Mouse (Mus musculus) neural tube, embryonic 15.5 days (tissue): ENCODE data around the gene Maml3. TPM values are rescaled to one million over a fixed set of nuclear protein-coding genes. Genes with fewer than 3 reads are reported as not detected.
A peak's percentile ranks its signal among the peaks of the same experiment; 100 is the strongest.

ENCODE experiments used
- ATAC-seq: fragments of 200-750 bp; cut with Nextera tagmentation; 2 replicates; pipeline ENCODE4 v1.8.0; 2017; ENCODE audit warnings: mild to moderate bottlenecking, moderate TSS enrichment, moderate library complexity; ENCODE audit not compliant: low FRiP score
- H3K27ac ChIP-seq: fragments of 300-500 bp; sonication (generic); replicated peaks from 2 replicates; pipeline ENCODE4 v1.5.1; 2015; ENCODE audit warnings: mild to moderate bottlenecking, inconsistent platforms
- H3K27me3 ChIP-seq: fragments of 300-500 bp; sonication (generic); replicated peaks from 2 replicates; pipeline ENCODE4 v1.6.1; 2015; ENCODE audit warnings: inconsistent platforms
- H3K36me3 ChIP-seq: fragments of 300-500 bp; sonication (generic); 2 replicates; pipeline ENCODE4 v1.6.1; 2015; ENCODE audit warnings: inconsistent platforms
- H3K4me1 ChIP-seq: fragments of 300-500 bp; sonication (generic); 2 replicates; pipeline ENCODE4 v1.6.1; 2015; ENCODE audit warnings: inconsistent platforms
- H3K4me2 ChIP-seq: fragments of 300-500 bp; sonication (generic); 2 replicates; pipeline ENCODE4 v1.6.1; 2015; ENCODE audit warnings: inconsistent platforms, mild to moderate bottlenecking, moderate library complexity
- H3K4me3 ChIP-seq: fragments of 300-500 bp; sonication (generic); replicated peaks from 2 replicates; pipeline ENCODE4 v1.5.1; 2015; ENCODE audit warnings: mild to moderate bottlenecking, inconsistent platforms
- H3K9ac ChIP-seq: fragments of 300-500 bp; sonication (generic); replicated peaks from 2 replicates; pipeline ENCODE4 v1.6.1; 2015; ENCODE audit warnings: mild to moderate bottlenecking, inconsistent platforms
- H3K9me3 ChIP-seq: fragments of 300-500 bp; sonication (generic); replicated peaks from 2 replicates; pipeline ENCODE4 v1.6.1; 2016; ENCODE audit warnings: inconsistent platforms
- WGBS: fragments of 180-500 bp; shearing (Covaris S2); methylation state at CpG from one replicate; pipeline ENCODE4 v1.1.7; 2015; ENCODE audit warnings: mixed read lengths; 5-methylcytosine and 5-hydroxymethylcytosine counted together
- polyA plus RNA-seq: library from polyadenylated mRNA; unstranded; fragments of >200 nt; fragmentation: Nextera tagmentation; extraction: Ambion mirVana; gene quantifications from 2 replicates; pipeline ENCODE4 v1.2.1, GENCODE M21; 2015

The Maml3 gene
- polyA plus RNA-seq, 1 experiment from 2014 or later = 7.6 TPM

DNA sequence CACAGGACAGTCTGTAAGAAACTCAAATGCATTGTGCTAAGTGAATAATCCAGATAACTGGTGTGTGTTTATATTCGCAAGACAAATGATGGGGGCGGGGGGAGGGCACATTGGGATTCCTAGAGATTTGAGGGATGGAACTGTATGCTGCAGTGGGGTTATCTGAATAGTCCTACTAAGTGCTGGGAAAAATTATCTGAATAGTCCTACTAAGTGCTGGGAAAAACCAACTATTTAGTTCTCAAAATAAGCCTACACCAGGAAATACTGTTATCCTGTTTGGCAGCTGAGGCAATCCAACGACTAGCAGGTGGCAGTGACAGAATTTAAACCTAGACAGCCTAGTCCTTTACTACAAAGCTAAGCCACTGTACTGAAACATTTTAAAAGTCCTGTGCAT is 62.2 kb downstream of the Maml3 start:
- 87% methylated on average over 3 of the region's 3 CpGs for WGBS

DNA sequence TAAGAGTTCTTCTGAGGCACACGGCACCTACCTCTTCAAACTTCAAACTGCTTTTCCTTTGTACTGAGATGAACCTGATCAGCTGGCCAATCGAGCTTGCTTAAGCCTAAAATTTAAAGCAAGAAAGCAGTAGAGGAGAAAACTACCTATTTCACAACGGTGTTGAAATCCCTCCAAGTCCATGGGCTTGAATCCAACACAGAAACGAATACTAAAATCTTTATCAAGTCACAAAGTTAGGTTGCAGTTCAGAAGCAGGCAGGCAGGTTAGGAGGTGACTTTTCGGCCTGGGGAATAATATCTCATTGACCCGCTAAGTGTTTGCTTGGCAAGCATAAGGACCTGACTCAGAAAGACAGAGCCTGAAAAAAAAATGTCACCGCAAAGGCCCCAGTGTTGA is 64.9 kb downstream of the Maml3 start:
- Histone ChIP-seq H3K4me2 (no peak overlapping the region), H3K9ac (no peak overlapping the region), H3K4me1 (peaks cover 28% of the 10 kb centered on the region), H3K36me3 (no peaks in the 10 kb centered on the region), H3K9me3 (no peaks in the 10 kb centered on the region), H3K4me3 (no peak overlapping the region), H3K27me3 (no peaks in the 10 kb centered on the region), H3K27ac (no peak overlapping the region)
- 85% methylated on average over 7 of the region's 7 CpGs for WGBS
- no peak for ATAC-seq

More for the DNA sequence above, 62.2 kb downstream of the Maml3 start:
- no peak overlapping the region for H3K4me3 ChIP-seq
- no peak for ATAC-seq
- no peak overlapping the region for H3K9ac ChIP-seq
- H3K4me2 ChIP-seq = no peak overlapping the region
- H3K27ac ChIP-seq = no peak overlapping the region
- H3K9me3 ChIP-seq = no peaks in the 10 kb centered on the region
- peaks cover 51% of the 10 kb centered on the region for H3K4me1 ChIP-seq
- H3K36me3 ChIP-seq = no peaks in the 10 kb centered on the region
- H3K27me3 ChIP-seq = no peaks in the 10 kb centered on the region

DNA sequence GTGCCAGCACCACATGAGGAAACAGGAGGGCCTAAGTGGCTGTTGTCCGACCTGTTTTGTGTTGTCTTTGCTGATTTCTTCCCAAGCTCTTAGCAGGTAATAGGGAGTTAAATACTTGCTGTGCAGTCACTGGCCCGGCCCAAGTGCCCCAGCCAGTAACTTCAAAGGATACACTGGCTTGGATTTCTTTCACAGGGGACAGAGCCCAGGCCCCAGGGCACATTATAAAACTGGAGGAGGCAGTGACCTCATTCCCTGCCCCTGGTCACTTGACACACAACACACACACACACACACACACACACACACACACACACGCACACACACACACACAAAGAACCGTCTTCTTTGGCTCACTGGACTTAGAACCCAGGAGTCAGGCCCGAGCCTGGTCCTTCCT is 67.6 kb downstream of the Maml3 start:
- no peaks in the 10 kb centered on the region for H3K9me3 ChIP-seq
- no peak overlapping the region for H3K9ac ChIP-seq
- ATAC-seq = no peak
- no peaks in the 10 kb centered on the region for H3K36me3 ChIP-seq
- H3K27ac ChIP-seq = no peak overlapping the region
- H3K4me3 ChIP-seq = no peak overlapping the region
- H3K4me1 ChIP-seq = peaks cover 22% of the 10 kb centered on the region
- H3K4me2 ChIP-seq = no peak overlapping the region
- no peaks in the 10 kb centered on the region for H3K27me3 ChIP-seq
- 47% methylated on average over 5 of the region's 5 CpGs for WGBS

DNA sequence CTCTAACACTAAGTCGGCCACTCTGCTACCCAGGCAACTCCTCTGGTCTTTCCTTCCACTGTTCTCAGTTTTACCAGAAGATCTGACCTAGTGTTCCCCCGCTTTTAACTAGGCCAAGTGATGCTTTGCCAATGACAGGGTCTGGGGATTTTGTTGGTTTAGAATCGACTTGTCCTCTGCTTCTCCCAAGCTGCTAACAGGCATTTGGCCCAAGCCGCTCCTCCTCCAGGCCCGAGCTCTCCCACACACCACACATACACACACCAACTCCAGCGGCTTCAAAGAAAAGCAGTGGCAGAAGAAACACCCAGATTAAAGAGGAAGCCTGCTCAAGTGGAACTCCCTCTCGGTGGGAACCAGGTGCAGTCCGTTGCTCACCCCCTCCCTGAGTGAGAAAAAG is 69.5 kb downstream of the Maml3 start:
- no peak overlapping the region for H3K4me2 ChIP-seq
- H3K9me3 ChIP-seq = no peaks in the 10 kb centered on the region
- H3K27ac ChIP-seq = no peak overlapping the region
- no peaks in the 10 kb centered on the region for H3K36me3 ChIP-seq
- ATAC-seq = no peak
- H3K27me3 ChIP-seq = no peaks in the 10 kb centered on the region
- 45% methylated on average over 8 of the region's 8 CpGs for WGBS
- H3K4me3 ChIP-seq = no peak overlapping the region
- no peak overlapping the region for H3K9ac ChIP-seq
- peaks cover 19% of the 10 kb centered on the region for H3K4me1 ChIP-seq

DNA sequence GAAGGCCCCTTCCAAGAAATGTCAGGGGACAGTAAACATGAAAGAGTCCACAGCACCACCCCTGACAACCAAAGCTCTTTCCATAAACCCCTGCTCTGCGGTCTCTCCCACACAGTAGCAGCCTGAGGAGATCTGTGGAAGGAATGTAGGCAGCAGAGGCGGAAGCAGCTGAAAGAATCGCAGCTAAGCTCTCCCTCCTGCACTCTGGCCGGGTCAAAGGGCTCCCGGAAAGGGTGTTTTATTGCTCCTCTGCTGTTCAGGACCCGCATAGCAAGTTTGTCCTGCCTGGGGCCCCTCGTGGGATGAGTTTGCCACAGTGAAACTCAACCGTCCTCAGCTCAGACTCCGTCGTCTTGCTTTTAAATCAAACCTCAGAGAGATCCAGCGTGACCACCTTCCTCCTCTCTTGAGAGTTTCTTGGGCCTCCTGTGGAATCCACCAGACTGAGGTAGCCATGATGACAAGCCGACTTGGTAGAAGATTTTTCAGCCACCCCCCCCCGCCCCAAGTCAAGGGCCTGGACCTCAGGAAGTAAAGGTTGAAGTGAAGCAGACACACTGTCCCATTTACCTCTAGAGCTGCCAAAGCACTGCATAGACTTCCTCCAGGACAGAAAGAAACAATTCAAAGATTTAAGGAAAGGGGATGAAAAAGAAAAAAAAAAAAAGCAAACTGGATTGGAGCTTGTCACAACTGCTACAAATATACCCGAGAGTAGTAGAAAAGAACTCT is 70.9 kb downstream of the Maml3 start:
- ATAC-seq = no peak
- Histone ChIP-seq H3K27me3 (no peaks in the 10 kb centered on the region), H3K9ac (no peak overlapping the region), H3K4me2 (peak overlapping the region; percentile 9; the same call in 1 of the 2 replicates), H3K4me3 (no peak overlapping the region), H3K36me3 (no peaks in the 10 kb centered on the region), H3K4me1 (peaks cover 21% of the 10 kb centered on the region), H3K27ac (peak overlapping the region; percentile 45; the same call in 1 of the 2 replicates), H3K9me3 (no peaks in the 10 kb centered on the region)
- WGBS = 26% methylated on average over 14 of the region's 14 CpGs

DNA sequence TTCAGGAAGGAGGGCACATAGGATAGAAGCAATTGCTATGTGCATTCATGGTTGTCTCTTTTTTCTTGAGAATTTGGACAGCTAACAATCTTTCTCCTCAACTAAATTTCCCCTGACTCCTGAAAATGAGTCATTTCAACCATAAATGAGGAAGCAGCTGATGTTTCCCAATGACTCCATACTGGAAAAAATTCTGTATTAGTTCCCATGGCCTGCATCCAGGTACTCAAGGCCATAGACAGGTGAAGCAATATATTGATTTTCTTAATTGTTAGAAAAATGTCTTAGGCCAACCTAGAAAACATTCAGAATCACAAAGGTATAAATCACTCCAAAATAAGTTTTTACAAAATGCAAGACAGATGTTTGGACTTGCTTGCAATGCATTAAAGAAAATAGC is 73.5 kb downstream of the Maml3 start:
- Histone ChIP-seq H3K4me1 (peaks cover 21% of the 10 kb centered on the region), H3K9ac (no peak overlapping the region), H3K36me3 (no peaks in the 10 kb centered on the region), H3K27ac (no peak overlapping the region), H3K4me2 (no peak overlapping the region), H3K4me3 (no peak overlapping the region), H3K27me3 (no peaks in the 10 kb centered on the region), H3K9me3 (no peaks in the 10 kb centered on the region)
- ATAC-seq = no peak

DNA sequence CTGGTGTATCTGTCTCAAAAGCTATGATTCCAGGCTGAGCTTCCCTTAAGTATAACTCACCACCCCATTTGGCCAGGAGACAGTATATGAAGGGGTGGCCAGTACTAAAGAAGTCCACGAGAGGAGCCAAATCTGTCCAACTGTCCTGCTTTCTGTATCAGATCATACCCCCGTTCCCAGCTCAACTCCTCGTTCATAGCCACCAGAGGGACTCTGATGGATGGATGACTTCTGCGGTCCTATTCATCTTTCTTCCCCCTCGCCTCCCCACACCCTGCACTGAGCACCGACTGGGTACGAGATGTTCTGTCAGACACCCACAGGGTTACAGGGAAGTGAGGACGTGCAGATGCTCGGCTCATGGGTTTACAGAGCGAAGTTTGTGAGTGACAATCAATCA is 74.8 kb downstream of the Maml3 start:
- Histone ChIP-seq H3K27ac (peak overlapping the region; percentile 41), H3K4me3 (no peak overlapping the region), H3K9me3 (no peaks in the 10 kb centered on the region), H3K36me3 (no peaks in the 10 kb centered on the region), H3K4me1 (peaks cover 17% of the 10 kb centered on the region), H3K4me2 (peak overlapping the region; percentile 30), H3K9ac (no peak overlapping the region), H3K27me3 (no peaks in the 10 kb centered on the region)
- ATAC-seq = no peak
- WGBS = 67% methylated on average over 10 of the region's 10 CpGs

DNA sequence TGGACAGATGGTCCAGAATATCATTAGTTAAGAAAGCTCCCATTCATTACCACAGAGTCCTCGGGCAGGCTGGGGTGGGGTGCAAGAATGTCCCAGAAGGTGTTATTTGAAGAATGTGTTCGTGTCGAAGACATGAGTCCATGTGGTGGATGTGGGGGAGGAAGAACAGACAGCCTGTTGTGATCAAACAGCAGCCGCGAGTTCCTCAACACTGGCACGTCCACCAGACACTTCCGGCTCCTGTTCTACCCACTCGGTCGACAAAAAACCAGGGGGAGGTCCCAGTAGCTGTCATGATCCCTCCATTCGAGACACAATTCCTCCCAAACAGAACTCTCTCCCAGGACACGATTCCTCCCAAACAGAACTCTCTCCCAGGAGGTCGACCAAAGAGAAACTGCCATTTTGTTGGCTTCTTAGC is 75.2 kb downstream of the Maml3 start:
- ATAC-seq = no peak
- H3K9me3 ChIP-seq = no peaks in the 10 kb centered on the region
- H3K27ac ChIP-seq = peak overlapping the region; percentile 41
- no peak overlapping the region for H3K9ac ChIP-seq
- H3K4me2 ChIP-seq = peak overlapping the region; percentile 30
- whole genome bisulfite sequencing = 52% methylated on average over 12 of the region's 12 CpGs
- H3K4me3 ChIP-seq = no peak overlapping the region
- H3K4me1 ChIP-seq = peaks cover 20% of the 10 kb centered on the region
- no peaks in the 10 kb centered on the region for H3K27me3 ChIP-seq
- no peaks in the 10 kb centered on the region for H3K36me3 ChIP-seq

DNA sequence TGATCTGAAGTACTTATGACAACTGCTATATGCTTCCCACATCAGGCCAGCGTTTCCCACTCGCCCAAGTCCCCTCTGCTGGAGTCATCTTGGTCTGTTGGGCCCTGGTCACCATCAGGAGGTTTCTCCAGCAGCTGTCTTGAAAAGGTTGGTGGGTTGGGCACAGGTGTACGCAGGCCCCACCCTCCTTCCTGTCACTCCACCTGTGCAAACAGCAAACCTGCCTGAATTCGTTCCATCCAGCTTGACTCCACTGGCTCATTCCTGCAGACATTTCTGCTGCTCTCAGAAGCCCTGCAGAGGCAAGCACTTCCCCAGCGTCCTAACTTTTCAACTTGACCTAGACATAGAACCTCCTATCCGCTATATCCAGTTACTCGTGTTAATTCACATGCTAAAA is 76.9 kb downstream of the Maml3 start:
- no peak for ATAC-seq
- Histone ChIP-seq H3K9me3 (no peaks in the 10 kb centered on the region), H3K9ac (no peak overlapping the region), H3K27me3 (no peaks in the 10 kb centered on the region), H3K27ac (no peak overlapping the region), H3K36me3 (no peaks in the 10 kb centered on the region), H3K4me3 (no peak overlapping the region), H3K4me1 (peaks cover 9% of the 10 kb centered on the region; the same call in 1 of the 2 replicates), H3K4me2 (no peak overlapping the region)
- WGBS = 70% methylated on average over 7 of the region's 7 CpGs

DNA sequence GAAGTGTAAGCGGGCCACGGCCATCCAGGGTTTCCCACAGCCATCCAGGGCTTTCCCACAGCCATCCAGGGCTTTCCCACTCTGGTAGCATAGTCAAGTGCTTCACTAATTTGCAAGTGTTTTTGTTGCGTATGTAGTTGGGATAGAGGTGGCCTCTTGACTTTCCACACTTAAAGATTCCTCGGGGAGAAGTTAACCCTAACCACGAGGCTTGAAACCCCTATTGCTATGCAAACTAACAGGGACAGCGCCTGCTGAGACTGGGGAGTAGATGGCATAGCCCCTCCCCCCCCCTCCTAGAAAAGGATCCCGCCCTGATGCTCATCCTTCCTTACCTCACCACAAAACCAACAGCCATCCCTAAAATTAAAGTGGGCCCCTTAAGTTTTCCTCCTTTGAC is 82.4 kb downstream of the Maml3 start:
- Histone ChIP-seq H3K36me3 (no peaks in the 10 kb centered on the region), H3K27me3 (no peaks in the 10 kb centered on the region), H3K4me3 (no peak overlapping the region), H3K9ac (no peak overlapping the region), H3K4me1 (peaks cover 7% of the 10 kb centered on the region; the same call in 1 of the 2 replicates), H3K4me2 (no peak overlapping the region), H3K9me3 (no peaks in the 10 kb centered on the region), H3K27ac (no peak overlapping the region)
- ATAC-seq = no peak
- 36% methylated on average over 7 of the region's 7 CpGs for WGBS

DNA sequence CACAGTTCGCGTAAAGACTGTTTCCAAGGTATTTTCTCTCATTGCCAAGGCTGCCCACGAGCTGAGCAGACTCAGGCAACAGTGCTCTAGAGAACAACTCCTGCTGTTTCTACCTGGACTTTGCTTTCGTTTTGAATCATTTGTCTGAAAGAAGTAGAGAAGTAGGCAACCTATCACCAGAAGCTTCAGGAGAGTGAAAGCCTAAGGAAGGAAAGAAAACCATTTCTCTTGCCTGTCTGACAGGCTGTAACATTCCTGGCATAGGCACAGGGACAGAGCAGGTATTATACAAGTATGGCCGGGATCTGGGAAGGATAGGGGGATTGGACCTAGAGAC is 86.8 kb downstream of the Maml3 start:
- Histone ChIP-seq H3K4me3 (no peak overlapping the region), H3K27ac (no peak overlapping the region), H3K9ac (no peak overlapping the region), H3K4me1 (0 out of 2 replicates have a peak, but pooled peaks cover 5% of the 10 kb centered on the region), H3K27me3 (no peaks in the 10 kb centered on the region), H3K4me2 (no peak overlapping the region), H3K36me3 (no peaks in the 10 kb centered on the region), H3K9me3 (no peaks in the 10 kb centered on the region)
- ATAC-seq = no peak
- WGBS = 83% methylated on average over 5 of the region's 5 CpGs

DNA sequence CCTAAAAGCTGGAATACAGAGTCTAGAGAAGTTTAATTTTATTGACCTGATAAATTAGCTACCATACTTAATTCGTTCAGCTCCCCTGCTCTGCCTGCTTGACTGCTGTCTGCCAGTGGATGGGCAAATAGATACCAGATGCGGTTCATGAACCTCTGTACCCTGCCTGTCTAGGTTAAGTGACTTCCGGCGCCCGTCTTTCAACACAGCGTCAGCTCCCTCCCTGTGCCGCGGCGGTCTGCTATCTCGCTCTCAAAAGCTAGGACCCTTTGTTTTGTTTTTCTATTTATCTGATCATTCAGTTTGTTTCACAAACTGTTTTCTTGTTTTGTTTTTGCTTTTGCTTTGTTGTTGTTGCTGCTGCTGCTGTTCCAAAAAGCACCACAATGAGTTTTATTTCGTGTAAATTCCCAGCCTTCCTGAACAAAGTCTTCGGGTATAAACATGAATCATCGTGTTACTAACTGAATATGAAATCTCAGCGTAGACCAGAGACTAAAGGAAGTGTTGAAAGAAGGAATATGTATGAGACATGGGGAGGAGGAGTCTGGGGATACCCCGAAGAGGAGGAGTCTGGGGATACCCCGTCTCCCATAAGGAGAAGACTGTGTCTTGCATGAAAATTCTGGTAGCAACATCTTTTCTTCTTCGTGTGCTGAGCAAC is 87.3 kb downstream of the Maml3 start:
- no peaks in the 10 kb centered on the region for H3K9me3 ChIP-seq
- no peak overlapping the region for H3K4me3 ChIP-seq
- 0 out of 2 replicates have a peak overlapping the region, but pooled peaks have one; percentile 3 for H3K4me2 ChIP-seq
- 71% methylated on average over 17 of the region's 17 CpGs for WGBS
- no peak for ATAC-seq
- no peaks in the 10 kb centered on the region for H3K36me3 ChIP-seq
- H3K9ac ChIP-seq = no peak overlapping the region
- no peak overlapping the region for H3K27ac ChIP-seq
- H3K27me3 ChIP-seq = no peaks in the 10 kb centered on the region
- H3K4me1 ChIP-seq = 0 out of 2 replicates have a peak, but pooled peaks cover 5% of the 10 kb centered on the region
